Mouse (Mus musculus): Measurements from ENCODE around the gene Cadm4. TPM values are rescaled to one million over a fixed set of nuclear protein-coding genes. Genes with fewer than 3 reads are reported as not detected.
A peak's percentile ranks its signal among the peaks of the same experiment; 100 is the strongest.
"Not testable (repeated sequence)": the region's sequence is repeated elsewhere in the genome, so short reads cannot be mapped to it uniquely, and the experiment has no call there.

Gene Cadm4
- polyA plus RNA-seq, 1 experiment = 3.5 TPM

GRCm38 (mm10) chr7:24504004-24504403, 22.2 kb downstream of the Cadm4 start:
- Histone ChIP-seq H3K4me1 (ENCODE audit: control insufficient read depth, insufficient read depth, insufficient read length, low read length) (peaks cover 5% of the 10 kb centered on the region; the same call in 1 of the 2 replicates), H3K27ac (replicated peaks; ENCODE audit: low read depth, low read length) (no peak overlapping the region), H3K4me3 (ENCODE audit: insufficient read depth, low read depth, low read length) (no peak overlapping the region)

DNA sequence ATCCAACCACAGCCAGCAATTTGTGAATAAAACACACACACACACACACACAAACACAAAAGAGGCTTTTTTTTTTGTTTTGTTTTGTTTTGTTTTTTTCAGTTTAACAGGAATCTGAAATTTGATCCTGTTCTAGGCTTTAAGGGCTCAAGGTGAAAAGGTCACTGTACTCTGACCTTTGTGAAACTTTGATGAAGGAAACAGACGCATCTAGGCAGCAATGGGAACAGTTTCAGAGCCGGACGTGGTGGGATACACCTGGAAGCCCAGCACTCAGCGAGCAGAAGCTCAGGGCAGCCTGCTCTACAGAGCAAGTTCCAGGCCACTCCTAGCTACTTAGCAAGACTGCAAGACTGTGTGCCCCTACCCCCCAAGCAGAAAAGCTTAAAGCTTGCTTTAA, 23.0 kb downstream of the Cadm4 start:
- Histone ChIP-seq H3K27ac (replicated peaks; ENCODE audit: low read depth, low read length) (no peak overlapping the region), H3K4me1 (ENCODE audit: control insufficient read depth, insufficient read depth, insufficient read length, low read length) (peaks cover 5% of the 10 kb centered on the region; the same call in 1 of the 2 replicates), H3K4me3 (ENCODE audit: insufficient read depth, low read depth, low read length) (no peak overlapping the region)

DNA sequence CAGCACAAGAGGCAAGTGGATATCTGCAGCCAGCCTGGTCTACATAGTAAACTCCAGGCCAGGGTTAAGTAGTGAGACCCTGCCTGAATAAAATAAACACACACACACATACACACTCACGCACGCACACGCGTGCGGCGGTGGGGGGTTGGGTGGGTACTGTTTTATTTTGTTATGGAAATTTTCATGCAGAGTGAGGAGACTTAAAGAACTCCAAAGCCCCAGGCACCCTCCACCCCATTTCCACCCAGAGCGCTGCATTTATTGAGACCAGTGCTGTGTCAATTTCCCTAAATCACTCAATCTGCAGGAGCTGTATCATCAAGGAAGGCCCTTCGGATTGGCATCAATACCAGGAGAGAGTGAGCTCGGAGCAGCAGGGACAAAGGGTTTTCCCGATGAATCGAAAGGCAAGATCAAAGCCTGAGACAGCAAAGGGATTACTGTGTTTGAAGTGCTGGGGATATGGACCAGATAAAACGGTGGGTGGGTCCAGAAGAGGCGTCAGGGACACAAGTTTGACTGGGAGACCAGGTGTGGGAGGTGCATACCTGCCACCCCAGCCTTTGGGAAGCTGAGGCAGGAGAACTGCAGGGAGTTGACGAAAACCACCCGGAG, 23.7 kb downstream of the Cadm4 start:
- Histone ChIP-seq H3K4me3 (ENCODE audit: insufficient read depth, low read depth, low read length) (peak overlapping the region; percentile 27; the same call in 1 of the 2 replicates), H3K4me1 (ENCODE audit: control insufficient read depth, insufficient read depth, insufficient read length, low read length) (peaks cover 5% of the 10 kb centered on the region; the same call in 1 of the 2 replicates), H3K27ac (replicated peaks; ENCODE audit: low read depth, low read length) (peak overlapping the region; percentile 5; the same call in 1 of the 2 replicates)

- H3K27ac ChIP-seq (replicated peaks; ENCODE audit: low read depth, low read length) = peak overlapping the region; percentile 5; the same call in 1 of the 2 replicates
- peak overlapping the region; percentile 27; the same call in 1 of the 2 replicates for H3K4me3 ChIP-seq (ENCODE audit: insufficient read depth, low read depth, low read length)
- H3K4me1 ChIP-seq (ENCODE audit: control insufficient read depth, insufficient read depth, insufficient read length, low read length) = peaks cover 5% of the 10 kb centered on the region; the same call in 1 of the 2 replicates
These were observed 24.2 kb downstream of the Cadm4 start for GRCm38 (mm10) chr7:24506065-24506459.

- Histone ChIP-seq H3K27ac (replicated peaks; ENCODE audit: low read depth, low read length) (0 out of 2 replicates have a peak overlapping the region, but pooled peaks have one; percentile 89), H3K4me3 (ENCODE audit: insufficient read depth, low read depth, low read length) (peak overlapping the region; percentile 98), H3K4me1 (ENCODE audit: control insufficient read depth, insufficient read depth, insufficient read length, low read length) (peaks cover 5% of the 10 kb centered on the region; the same call in 1 of the 2 replicates)
These were observed 24.6 kb downstream of the Cadm4 start for GRCm38 (mm10) chr7:24506476-24506837.

DNA sequence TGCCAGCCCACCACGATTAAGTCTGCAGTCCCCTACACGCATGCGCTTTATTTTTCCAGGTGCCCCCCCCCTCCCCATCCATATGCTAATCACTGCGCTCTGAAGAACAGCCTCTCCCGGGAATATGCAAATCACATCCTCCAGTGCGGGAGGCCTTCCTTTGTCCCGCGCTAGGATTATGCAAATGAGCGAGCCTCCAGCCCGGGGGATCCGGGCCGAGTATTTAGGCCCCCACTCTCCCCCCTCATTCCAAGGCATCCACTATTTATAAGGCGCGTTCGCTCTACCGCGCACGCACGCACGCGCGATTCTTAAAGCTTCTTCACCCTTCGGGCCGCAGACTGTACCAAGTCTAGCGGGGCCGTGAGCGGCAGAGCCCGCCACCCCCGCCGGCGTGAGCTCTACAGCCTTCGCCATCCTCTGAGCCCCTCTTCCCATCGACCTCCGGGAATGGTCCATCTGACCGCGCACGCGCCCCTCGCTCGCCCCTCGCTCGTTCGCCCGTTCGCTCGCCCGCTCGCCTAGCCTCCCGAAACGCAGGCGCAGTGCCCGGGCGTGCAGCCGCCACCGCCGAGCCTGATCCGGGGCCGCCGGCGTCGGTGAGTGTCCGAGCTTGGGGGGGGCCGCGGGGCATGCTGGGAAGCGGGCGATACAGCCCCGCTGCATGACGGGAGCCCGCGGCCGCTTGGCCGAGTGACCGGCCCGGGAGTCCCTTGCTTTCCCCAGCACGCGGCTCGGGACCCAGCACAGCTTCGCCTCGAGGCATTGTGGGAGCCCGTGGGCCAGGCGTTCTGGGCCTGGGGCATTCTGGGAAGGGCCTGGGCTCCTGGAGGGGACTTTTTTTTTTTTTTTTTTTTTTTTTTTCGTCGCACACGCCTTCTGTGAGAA, 25.3 kb downstream of the Cadm4 start, which contains the start of gene Zfp428:
Gene Zfp428 (plus strand): TSS at position 169 of the 888 bp plus-strand sequence.
- peaks cover 5% of the 10 kb centered on the region; the same call in 1 of the 2 replicates for H3K4me1 ChIP-seq (ENCODE audit: control insufficient read depth, insufficient read depth, insufficient read length, low read length)
- H3K4me3 ChIP-seq (ENCODE audit: insufficient read depth, low read depth, low read length) = peak within 1 kb of the TSS; percentile 98
- peak within 1 kb of the TSS; percentile 89 for H3K27ac ChIP-seq (replicated peaks; ENCODE audit: low read depth, low read length)

DNA sequence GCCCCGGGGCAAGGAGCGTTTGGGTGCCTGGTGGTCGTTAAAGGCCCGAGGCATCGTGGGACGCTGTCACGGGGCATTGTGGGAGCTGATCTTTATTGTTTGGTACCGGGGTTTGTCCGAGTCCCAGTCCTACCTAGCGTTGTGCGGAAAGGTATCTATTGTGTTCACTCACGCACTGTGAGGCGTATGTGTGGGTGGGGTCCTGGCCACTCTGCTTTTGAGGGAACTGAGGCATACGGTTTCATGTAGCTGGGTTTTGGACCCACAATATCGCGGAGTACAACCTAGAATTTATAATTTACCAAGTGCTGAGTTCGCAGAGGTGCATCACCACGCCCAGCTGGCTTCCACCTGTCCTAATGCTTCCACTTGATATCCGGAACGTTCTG, 25.9 kb downstream of the Cadm4 start:
- peak overlapping the region; percentile 98 for H3K4me3 ChIP-seq (ENCODE audit: insufficient read depth, low read depth, low read length)
- peak overlapping the region; percentile 41 for H3K27ac ChIP-seq (replicated peaks; ENCODE audit: low read depth, low read length)
- peaks cover 5% of the 10 kb centered on the region; the same call in 1 of the 2 replicates for H3K4me1 ChIP-seq (ENCODE audit: control insufficient read depth, insufficient read depth, insufficient read length, low read length)

DNA sequence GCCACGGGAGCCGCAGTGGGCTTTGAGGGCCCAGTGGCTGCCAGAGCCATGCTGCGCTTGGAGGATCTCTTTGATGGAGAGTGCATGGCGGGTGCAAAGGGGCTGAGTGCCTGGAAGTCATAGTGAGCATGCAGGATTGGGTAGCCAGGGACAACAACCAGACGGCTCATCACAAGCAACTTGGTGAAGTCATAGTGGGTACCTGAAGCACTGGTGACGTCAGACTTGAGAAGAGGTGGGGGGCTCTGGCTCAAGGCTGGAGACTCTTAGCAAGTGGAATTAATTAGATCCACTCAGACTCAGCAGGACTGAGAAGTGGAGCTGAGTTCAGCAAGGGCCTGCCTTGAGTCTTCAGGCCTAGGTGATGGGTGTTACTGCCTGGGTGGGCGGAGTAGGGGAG, 30.5 kb downstream of the Cadm4 start, which contains the start of gene AC161166.1:
Gene AC161166.1 (minus strand): TSS at position 101 of the 400 bp plus-strand sequence.
- Histone ChIP-seq H3K27ac (replicated peaks; ENCODE audit: low read depth, low read length) (no peak within 1 kb of the TSS), H3K4me3 (ENCODE audit: insufficient read depth, low read depth, low read length) (no peak within 1 kb of the TSS), H3K4me1 (ENCODE audit: control insufficient read depth, insufficient read depth, insufficient read length, low read length) (no peaks in the 10 kb centered on the region)

GRCm38 (mm10) chr7:24516319-24516718, 34.5 kb downstream of the Cadm4 start:
- not testable (repeated sequence) for H3K27ac ChIP-seq (replicated peaks; ENCODE audit: low read depth, low read length); H3K4me1 ChIP-seq (ENCODE audit: control insufficient read depth, insufficient read depth, insufficient read length, low read length)

DNA sequence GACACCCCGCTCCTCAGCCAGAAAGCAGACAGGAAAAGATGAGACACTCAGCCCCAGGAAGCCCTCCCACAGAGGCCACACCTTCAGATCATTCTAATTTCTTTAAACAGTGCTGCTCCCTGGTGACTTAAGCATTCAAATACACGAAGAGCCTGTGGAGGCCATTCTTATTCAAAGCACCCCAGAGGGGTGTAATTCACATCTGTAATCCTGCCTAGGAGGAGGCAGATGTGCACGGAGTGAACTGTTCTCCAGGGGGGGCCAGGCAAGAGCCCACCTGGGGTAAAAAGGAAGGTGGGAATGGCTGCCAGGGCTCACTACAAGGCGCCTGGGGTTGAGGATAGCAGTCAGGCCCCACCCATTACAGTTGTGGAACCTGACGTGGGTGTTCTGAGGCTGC, 35.3 kb downstream of the Cadm4 start:
- Histone ChIP-seq H3K27ac (replicated peaks; ENCODE audit: low read depth, low read length) (no peak overlapping the region), H3K4me1 (ENCODE audit: control insufficient read depth, insufficient read depth, insufficient read length, low read length) (no peaks in the 10 kb centered on the region), H3K4me3 (ENCODE audit: insufficient read depth, low read depth, low read length) (no peak overlapping the region)

More at GRCm38 (mm10) chr7:24516319-24516718, 34.5 kb downstream of the Cadm4 start:
- H3K4me3 ChIP-seq (ENCODE audit: insufficient read depth, low read depth, low read length) = not testable (repeated sequence)

DNA sequence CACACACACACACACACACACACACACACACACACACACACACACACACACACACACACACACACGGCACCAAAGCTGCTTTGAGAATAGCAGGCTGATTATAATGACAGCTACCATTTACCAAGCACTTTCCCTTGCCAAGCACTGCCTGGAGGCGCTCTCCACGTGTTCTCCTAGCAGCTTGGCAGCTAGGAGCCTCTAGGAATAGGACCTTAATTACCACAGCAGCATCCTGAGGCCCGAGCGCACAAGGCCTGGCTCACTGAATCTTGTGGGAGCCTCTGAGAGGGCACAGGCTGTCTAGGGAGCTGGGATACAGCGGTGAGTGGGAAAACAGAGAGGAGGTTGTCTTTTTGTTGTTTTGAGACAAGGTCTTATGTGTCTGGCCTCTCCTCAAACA, 35.8 kb downstream of the Cadm4 start:
- Histone ChIP-seq H3K4me1 (ENCODE audit: control insufficient read depth, insufficient read depth, insufficient read length, low read length) (no peaks in the 10 kb centered on the region), H3K27ac (replicated peaks; ENCODE audit: low read depth, low read length) (no peak overlapping the region), H3K4me3 (ENCODE audit: insufficient read depth, low read depth, low read length) (no peak overlapping the region)

DNA sequence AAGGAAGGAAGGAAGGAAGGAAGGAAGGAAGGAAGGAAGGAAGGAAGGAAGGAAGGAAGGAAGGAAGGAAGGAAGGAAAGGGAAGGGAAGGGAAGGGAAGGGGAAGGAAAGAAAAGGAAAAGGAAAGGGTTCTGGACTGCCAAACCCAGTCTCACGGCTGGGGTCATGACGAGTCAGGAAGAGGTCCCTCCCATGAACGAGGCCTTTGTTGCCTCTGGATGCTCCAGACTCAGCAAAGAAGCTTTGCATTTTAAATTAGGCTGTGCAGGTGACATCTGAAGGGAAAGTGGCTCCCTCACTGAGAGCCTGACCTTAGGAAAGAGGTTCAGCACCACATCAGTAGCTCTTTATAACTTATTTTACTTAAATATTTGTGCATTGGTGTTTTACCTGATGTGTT, 37.3 kb downstream of the Cadm4 start:
- H3K4me1 ChIP-seq (ENCODE audit: control insufficient read depth, insufficient read depth, insufficient read length, low read length) = no peaks in the 10 kb centered on the region
- H3K4me3 ChIP-seq (ENCODE audit: insufficient read depth, low read depth, low read length) = no peak overlapping the region
- no peak overlapping the region for H3K27ac ChIP-seq (replicated peaks; ENCODE audit: low read depth, low read length)

DNA sequence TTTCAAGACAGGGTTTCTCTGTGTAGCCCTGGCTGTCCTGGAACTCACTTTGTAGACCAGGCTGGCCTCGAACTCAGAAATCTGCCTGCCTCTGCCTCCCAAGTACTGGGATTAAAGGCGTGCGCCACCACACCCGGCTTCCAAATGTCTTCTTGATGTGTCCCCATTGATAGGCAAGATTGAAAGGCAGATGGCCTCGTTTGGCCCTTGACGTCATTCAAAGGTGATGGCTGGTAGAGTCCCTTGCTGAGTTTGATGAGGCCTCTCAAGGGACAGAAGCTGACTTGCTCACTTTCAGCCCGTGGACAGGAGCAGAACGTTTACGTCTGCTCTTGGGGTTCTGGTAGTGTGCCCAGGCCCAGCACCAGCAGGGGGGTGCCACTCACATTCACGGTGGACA, 38.2 kb downstream of the Cadm4 start:
- not testable (repeated sequence) for H3K4me3 ChIP-seq (ENCODE audit: insufficient read depth, low read depth, low read length); H3K4me1 ChIP-seq (ENCODE audit: control insufficient read depth, insufficient read depth, insufficient read length, low read length); H3K27ac ChIP-seq (replicated peaks; ENCODE audit: low read depth, low read length)

GRCm38 (mm10) chr7:24522805-24523204, 41.0 kb downstream of the Cadm4 start:
- Histone ChIP-seq H3K4me1 (ENCODE audit: control insufficient read depth, insufficient read depth, insufficient read length, low read length) (no peaks in the 10 kb centered on the region; the same call in 1 of the 2 replicates), H3K4me3 (ENCODE audit: insufficient read depth, low read depth, low read length) (no peak overlapping the region), H3K27ac (replicated peaks; ENCODE audit: low read depth, low read length) (no peak overlapping the region)

DNA sequence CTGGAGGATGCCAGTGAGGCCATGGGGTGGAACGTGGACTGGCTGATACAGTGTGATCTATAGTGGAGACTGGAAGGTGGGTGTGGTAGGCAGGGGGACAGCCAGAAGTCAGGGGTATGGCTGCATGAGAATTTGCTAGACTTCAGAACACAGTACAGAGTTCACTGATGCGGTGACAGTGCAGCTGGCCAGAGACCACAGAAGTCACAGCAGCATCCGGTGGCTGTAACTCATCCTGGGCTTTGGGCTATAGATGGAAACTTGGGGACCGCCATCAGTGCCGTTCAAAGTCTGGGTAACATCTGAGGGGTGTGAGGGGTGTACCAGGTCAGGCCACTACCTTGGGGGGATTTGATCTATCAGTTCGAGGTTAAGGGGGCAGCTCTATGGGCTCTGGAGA, 41.9 kb downstream of the Cadm4 start:
- H3K4me1 ChIP-seq (ENCODE audit: control insufficient read depth, insufficient read depth, insufficient read length, low read length) = no peaks in the 10 kb centered on the region; the same call in 1 of the 2 replicates
- no peak overlapping the region for H3K4me3 ChIP-seq (ENCODE audit: insufficient read depth, low read depth, low read length)
- H3K27ac ChIP-seq (replicated peaks; ENCODE audit: low read depth, low read length) = no peak overlapping the region
